Mouse (Mus musculus): ENCODE data around the gene Slc43a1. TPM values are rescaled to one million over a fixed set of nuclear protein-coding genes. Genes with fewer than 3 reads are reported as not detected.

Gene Slc43a1
- polyA plus RNA-seq (2017; shearing (Covaris generic)) = 11.1 TPM

DNA sequence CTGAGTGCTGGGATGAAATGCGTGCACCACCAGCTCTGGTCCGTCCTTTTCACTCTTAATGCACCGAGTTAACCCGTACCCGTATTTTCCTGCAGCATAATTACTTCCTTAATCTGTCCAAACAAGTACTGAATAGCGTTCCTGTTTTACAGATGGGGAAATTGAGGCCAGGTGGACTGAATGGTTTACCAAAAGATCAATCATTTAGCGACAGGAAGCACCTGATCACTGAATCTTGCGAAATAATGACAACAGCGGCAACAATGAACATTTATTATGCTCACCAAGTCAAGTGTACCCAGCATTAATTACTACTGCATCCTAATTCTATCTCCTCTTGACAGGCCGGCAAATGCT, at the start of gene Slc43a1:
Gene Slc43a1 (plus strand): TSS at position 258 of the 357 bp plus-strand sequence.

DNA sequence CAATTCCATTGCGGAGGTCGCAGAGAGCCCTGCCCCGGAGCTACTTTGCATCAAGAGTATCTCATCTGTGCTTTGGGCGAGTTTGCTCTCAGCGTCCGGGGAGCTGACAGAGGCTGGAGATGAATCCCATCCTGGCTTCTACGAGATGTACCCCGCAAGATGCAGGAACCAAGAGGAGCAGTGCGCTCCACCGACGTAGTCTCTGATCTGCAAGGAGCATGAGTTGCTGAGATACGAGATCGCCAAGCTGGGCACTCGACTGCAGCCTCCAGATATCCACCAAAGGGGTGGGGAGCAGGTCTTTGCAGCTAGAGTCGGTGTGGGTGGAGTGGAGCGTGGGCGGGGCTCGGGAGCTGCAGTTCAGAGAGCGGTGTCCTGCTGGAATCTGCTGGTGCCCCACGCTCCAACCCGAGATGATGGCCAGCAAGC, 40.1 kb upstream of the Slc43a1 start, which contains the start of gene Ube2l6:
Gene Ube2l6 (plus strand): TSS at position 336 of the 429 bp plus-strand sequence.

DNA sequence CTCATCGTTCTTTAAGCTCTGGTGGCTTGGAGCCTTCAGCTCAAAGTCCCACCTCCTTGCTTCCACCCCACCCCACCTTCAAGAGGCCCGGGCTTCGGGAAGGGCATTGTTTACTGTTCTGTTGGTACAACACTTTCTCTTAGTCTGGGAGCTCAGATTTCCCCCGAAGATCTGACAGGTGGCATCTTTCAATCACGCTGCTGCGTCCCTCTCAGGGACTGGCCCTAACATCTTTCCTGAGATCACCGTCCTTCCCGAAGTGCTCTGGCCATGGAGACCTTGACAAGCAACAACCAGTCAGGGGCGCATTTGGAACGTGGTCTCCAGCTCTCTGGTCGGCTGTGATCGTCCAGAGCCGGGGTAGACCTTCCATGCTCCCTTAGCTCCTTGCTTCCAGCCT, 16.1 kb upstream of the Slc43a1 start, which contains the start of gene Smtnl1:
Gene Smtnl1 (minus strand): TSS at position 101 of the 400 bp plus-strand sequence.

DNA sequence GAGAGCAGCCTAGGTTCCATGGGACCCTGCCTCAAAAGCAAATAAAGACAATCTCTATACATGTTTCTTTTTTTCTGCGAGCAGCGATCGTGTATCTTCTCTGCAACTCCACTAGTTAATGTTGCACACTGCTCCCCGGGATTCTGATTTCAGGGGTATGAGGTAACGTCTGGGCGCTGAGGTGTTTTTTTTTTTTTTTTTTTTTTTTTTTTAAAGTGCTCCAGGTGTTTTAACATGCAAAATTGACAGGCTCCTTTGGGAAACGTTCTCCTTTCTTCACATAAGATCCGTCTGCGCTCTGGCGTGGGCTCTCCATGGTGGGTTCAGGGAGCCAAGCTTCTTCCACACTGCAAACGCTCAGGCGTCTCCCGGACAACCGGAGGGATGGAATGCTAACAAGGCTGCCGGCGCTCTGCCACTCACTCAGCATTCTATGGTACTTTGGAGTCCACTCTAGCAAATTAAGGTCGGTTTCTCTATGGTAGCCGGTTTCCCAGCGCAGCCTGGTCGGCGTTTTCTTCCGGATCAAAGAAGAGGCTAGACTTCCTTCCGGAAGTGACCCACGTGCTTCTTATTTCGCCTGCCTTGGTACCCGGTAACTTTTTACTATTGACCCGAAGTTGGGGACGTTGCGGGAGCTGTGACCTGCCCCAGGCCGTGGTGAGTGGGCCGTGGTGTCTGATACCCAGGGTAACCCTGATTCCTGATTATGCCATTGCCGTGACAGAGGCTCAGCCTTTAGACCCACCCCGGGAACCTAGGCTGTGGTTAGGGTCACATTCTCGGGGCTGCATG, 12.0 kb upstream of the Slc43a1 start, which contains the start of gene Timm10:
Gene Timm10 (plus strand): TSS at position 510 of the 795 bp plus-strand sequence.

DNA sequence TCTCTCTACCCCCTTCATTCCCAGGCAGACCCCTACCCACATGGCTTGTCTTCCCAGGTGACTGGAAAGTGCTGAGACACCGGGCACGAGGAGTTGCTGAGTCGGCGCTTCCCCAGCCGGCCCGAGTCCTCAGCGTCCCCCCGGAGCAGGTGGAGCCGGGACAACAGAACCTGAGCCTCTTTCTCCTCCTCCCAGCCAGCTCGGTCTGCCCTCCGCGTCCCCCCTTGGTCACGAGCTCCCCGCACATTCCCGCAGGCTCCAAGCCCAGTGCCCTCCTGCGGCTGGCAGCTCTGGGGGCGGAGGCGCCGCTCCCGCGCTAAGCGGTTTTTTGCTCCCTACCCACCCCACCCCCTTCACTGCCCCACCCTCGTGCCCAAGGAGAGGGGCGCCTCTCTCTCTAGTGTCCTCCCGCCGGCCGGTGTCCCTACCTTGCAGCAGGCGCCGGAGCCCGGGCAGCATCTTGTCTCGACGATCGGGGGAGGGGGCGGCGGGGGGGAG, 47.6 kb downstream of the Slc43a1 start, which contains the start of gene Rtn4rl2:
Gene Rtn4rl2 (minus strand): TSS at position 477 of the 498 bp plus-strand sequence.

Other genes with a start within 250 kb of the Slc43a1 start
- gene Ctnnd1, start 188.1 kb upstream of the Slc43a1 start, polyA plus RNA-seq (2017; shearing (Covaris generic)) = 0.29 TPM
- not detected for gene Btbd18, start 179.8 kb upstream of the Slc43a1 start, polyA plus RNA-seq (2017; shearing (Covaris generic))
- gene Selenoh, start 168.1 kb upstream of the Slc43a1 start, polyA plus RNA-seq (2017; shearing (Covaris generic)) = 49.8 TPM
- gene Gm28635, start 160.8 kb upstream of the Slc43a1 start, polyA plus RNA-seq (2017; shearing (Covaris generic)) = not detected
- gene Med19, start 160.4 kb upstream of the Slc43a1 start, polyA plus RNA-seq (2017; shearing (Covaris generic)) = 14.3 TPM
- 45.2 TPM for gene Tmx2, start 159.7 kb upstream of the Slc43a1 start, polyA plus RNA-seq (2017; shearing (Covaris generic))
- 50.4 TPM for gene Zdhhc5, start 123.7 kb upstream of the Slc43a1 start, polyA plus RNA-seq (2017; shearing (Covaris generic))
- gene Clp1, start 111.5 kb upstream of the Slc43a1 start, polyA plus RNA-seq (2017; shearing (Covaris generic)) = 75.6 TPM
- gene Ypel4, start 104.8 kb upstream of the Slc43a1 start, polyA plus RNA-seq (2017; shearing (Covaris generic)) = 1.5 TPM
- gene Gm19426, start 95.2 kb upstream of the Slc43a1 start, polyA plus RNA-seq (2017; shearing (Covaris generic)) = not detected
- gene Serping1, start 63.4 kb upstream of the Slc43a1 start, polyA plus RNA-seq (2017; shearing (Covaris generic)) = not detected
- gene Ube2l6, start 40.0 kb upstream of the Slc43a1 start, polyA plus RNA-seq (2017; shearing (Covaris generic)) = 3.2 TPM
- gene Smtnl1, start 16.2 kb upstream of the Slc43a1 start, polyA plus RNA-seq (2017; shearing (Covaris generic)) = not detected
- gene Timm10, start 11.9 kb upstream of the Slc43a1 start, polyA plus RNA-seq (2017; shearing (Covaris generic)) = 13.5 TPM
- gene Rtn4rl2, start 47.9 kb downstream of the Slc43a1 start, polyA plus RNA-seq (2017; shearing (Covaris generic)) = not detected
- 1.0 TPM for gene Slc43a3, start 97.7 kb downstream of the Slc43a1 start, polyA plus RNA-seq (2017; shearing (Covaris generic))
- gene Prg2, start 141.6 kb downstream of the Slc43a1 start, polyA plus RNA-seq (2017; shearing (Covaris generic)) = not detected
- gene Prg3, start 149.4 kb downstream of the Slc43a1 start, polyA plus RNA-seq (2017; shearing (Covaris generic)) = not detected
- gene Ssrp1, start 198.4 kb downstream of the Slc43a1 start, polyA plus RNA-seq (2017; shearing (Covaris generic)) = 159 TPM
- gene P2rx3, start 198.6 kb downstream of the Slc43a1 start, polyA plus RNA-seq (2017; shearing (Covaris generic)) = not detected
- gene Tnks1bp1, start 209.2 kb downstream of the Slc43a1 start, polyA plus RNA-seq (2017; shearing (Covaris generic)) = 12.3 TPM

Data from effector memory CD4-positive, alpha-beta T cell, adult 5 months (primary cell).